Mouse (Mus musculus) neural tube, embryonic 13.5 days (tissue): ENCODE data around the gene Phactr1. TPM values are rescaled to one million over a fixed set of nuclear protein-coding genes. Genes with fewer than 3 reads are reported as not detected.
A peak's percentile ranks its signal among the peaks of the same experiment; 100 is the strongest.

Experiments used
- ATAC-seq: fragments of 200-750 bp; cut with Nextera tagmentation; 2 replicates; pipeline ENCODE4 v1.8.0; 2017; ENCODE audit warnings: low read depth, mild to moderate bottlenecking, moderate TSS enrichment, moderate library complexity
- H3K27ac ChIP-seq: fragments of 300-500 bp; sonication (generic); replicated peaks from 2 replicates; pipeline ENCODE4 v1.5.1; 2015; ENCODE audit warnings: moderate library complexity, mild to moderate bottlenecking, inconsistent platforms
- H3K27me3 ChIP-seq: fragments of 300-500 bp; sonication (generic); 2 replicates; pipeline ENCODE4 v1.6.1; 2015; ENCODE audit warnings: mild to moderate bottlenecking, inconsistent platforms
- H3K36me3 ChIP-seq: fragments of 300-500 bp; sonication (generic); 2 replicates; pipeline ENCODE4 v1.6.1; 2015; ENCODE audit warnings: mild to moderate bottlenecking, inconsistent platforms
- H3K4me1 ChIP-seq: fragments of 300-500 bp; sonication (generic); replicated peaks from 2 replicates; pipeline ENCODE4 v1.6.1; 2015; ENCODE audit warnings: inconsistent platforms
- H3K4me2 ChIP-seq: fragments of 300-500 bp; sonication (generic); 2 replicates; pipeline ENCODE4 v1.6.1; 2015; ENCODE audit warnings: inconsistent platforms, mild to moderate bottlenecking, moderate library complexity
- H3K4me3 ChIP-seq: fragments of 300-500 bp; sonication (generic); 2 replicates; pipeline ENCODE4 v1.5.1; 2015; ENCODE audit warnings: mild to moderate bottlenecking, inconsistent platforms
- H3K9ac ChIP-seq: fragments of 300-500 bp; sonication (generic); 2 replicates; pipeline ENCODE4 v1.6.1; 2015; ENCODE audit warnings: moderate library complexity, mild to moderate bottlenecking, inconsistent platforms
- H3K9me3 ChIP-seq: fragments of 300-500 bp; sonication (generic); 2 replicates; pipeline ENCODE4 v1.6.1; 2016; ENCODE audit warnings: inconsistent platforms
- WGBS: fragments of 180-500 bp; shearing (Covaris S2); methylation state at CpG from one replicate; pipeline ENCODE4 v1.1.7; 2015; 5-methylcytosine and 5-hydroxymethylcytosine counted together
- polyA plus RNA-seq: library from polyadenylated mRNA; unstranded; fragments of >200 nt; fragmentation: Nextera tagmentation; extraction: Ambion mirVana; gene quantifications from 2 replicates; pipeline ENCODE4 v1.2.1, GENCODE M21; 2015

Gene Phactr1
- polyA plus RNA-seq, 1 experiment from 2014 or later: 50.3 TPM

DNA sequence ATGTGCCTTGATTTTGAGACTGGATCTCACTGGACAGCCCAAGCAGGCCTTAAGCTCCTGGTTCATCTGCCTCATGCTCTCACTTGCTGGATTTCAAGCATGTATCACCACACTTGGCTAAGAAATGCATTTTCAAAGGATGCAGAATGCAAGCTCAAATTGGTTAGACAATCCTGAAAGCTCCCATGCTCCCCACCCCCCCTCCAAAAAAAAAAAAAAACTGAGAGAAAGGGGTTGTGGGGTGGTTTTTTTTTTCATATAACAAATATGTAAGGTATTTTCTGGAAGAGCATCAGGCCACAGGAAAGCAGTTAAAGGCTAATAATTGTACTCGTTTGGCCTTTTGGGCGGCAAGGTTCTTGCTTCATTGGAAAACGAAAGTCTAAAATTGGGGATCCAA, 432.7 kb downstream of the Phactr1 start:
- Histone ChIP-seq H3K36me3 (no peaks in the 10 kb centered on the region), H3K4me1 (0 out of 2 replicates have a peak, but pooled peaks cover 5% of the 10 kb centered on the region), H3K4me3 (no peak overlapping the region), H3K27ac (no peak overlapping the region), H3K27me3 (no peaks in the 10 kb centered on the region), H3K9ac (no peak overlapping the region), H3K4me2 (no peak overlapping the region), H3K9me3 (no peaks in the 10 kb centered on the region; the same call in 1 of the 2 replicates)
- WGBS: 93% methylated on average over 3 of the region's 3 CpGs
- no peak for ATAC-seq

DNA sequence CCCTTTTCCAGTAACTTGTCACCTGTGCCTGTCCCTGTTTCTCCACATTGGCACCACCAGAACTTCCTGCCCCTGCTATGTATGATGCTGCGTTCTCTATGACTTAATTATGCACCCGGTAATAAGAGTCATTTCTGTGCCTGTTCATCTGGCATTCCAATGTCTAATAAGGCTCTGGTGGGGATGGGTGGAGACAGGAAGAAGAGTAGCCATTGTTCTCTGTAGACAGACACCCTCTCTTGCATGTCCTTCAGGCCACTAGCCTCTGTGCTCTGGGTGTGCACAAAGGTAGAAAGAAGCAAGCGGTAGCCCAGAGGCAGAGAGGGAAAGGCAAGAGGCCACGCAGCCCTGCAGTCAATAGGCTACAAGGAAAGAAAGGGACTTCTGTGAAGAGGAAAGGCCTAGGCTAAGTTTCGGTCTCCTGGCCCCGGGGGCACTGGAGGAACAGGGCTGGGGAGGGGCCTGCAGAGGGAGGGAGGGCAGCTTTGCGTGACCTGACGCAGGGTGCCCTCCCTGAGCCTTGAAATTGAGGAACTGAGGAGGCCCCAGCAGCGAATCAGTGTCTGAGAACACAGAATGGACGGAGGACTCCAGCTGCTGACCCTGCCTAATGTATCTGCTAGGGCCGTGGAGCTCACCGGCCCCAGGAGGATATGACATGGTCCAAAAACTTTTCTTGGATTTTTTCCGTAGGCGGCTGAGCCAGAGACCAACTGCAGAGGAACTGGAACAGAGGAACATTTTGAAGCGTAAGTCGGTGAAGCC, 442.1 kb downstream of the Phactr1 start:
- H3K4me2 ChIP-seq: 0 out of 2 replicates have a peak overlapping the region, but pooled peaks have one; percentile 29
- H3K27me3 ChIP-seq: no peaks in the 10 kb centered on the region
- peak overlapping the region; percentile 6; the same call in 1 of the 2 replicates for H3K4me3 ChIP-seq
- H3K9ac ChIP-seq: peak overlapping the region; percentile 17; the same call in 1 of the 2 replicates
- 71% methylated on average over 16 of the region's 16 CpGs for WGBS
- no peaks in the 10 kb centered on the region for H3K36me3 ChIP-seq
- H3K27ac ChIP-seq: no peak overlapping the region
- peaks cover 22% of the 10 kb centered on the region for H3K4me1 ChIP-seq
- ATAC-seq: no peak
- no peaks in the 10 kb centered on the region for H3K9me3 ChIP-seq

DNA sequence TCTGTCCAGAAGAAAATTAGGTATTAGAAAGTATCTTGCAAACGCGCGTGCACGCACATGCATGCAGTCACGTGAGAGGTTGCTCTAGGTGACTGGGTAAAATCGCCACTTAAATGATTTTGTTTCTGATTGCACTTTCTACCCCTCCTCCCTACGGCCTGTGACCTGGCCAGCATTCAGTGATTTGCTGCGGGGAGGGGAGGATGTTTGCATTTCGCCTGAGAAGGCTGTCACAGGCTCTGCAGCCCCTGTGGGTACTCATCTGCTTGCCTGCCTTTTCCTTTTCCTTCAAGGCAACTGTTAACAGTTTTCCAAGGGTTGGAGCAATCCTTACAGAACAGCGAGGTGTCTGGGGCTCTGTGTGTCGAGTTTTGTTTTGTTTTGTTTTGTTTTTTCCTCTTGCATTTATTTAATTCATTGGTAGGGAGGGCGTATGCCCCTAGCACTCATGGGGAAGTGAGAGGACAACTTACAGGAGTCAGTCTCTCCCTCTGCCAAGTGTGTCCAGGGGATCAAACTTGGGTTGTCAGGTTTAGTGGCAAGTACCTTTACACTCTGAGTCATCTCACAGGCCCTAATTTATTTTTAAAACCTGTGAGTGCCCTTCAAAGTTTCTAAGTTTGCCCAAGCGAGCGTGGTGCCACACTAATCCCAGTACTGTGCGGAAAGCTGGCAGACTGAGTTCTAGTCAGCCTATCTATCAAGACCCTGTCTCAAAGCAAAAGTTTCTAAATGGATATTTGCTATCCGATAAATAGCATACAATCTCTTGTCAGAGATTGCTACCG, 443.7 kb downstream of the Phactr1 start:
- no peaks in the 10 kb centered on the region for H3K9me3 ChIP-seq
- H3K27me3 ChIP-seq: no peaks in the 10 kb centered on the region
- WGBS: 53% methylated on average over 17 of the region's 17 CpGs

DNA sequence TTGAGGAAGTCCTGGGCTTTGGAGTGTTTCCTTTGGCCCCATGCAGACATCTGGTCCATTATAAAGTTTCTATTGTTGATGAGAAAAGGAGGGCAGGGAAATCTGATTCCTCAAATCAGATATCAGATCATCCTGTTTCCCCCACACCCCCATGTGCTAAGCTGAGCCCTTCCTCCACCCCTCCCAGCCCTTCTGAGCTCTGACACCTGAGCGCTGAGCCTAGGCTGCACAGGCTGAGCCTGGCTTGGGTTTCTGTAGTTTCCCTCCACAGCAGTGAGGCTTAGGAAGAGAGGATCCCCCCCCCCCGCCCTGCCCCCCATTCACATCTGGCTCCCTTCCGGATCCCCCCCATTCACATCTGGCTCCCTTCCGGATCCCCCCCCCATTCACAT, 444.3 kb downstream of the Phactr1 start:
- H3K27ac ChIP-seq: no peak overlapping the region
- no peak overlapping the region for H3K4me3 ChIP-seq
- H3K36me3 ChIP-seq: no peaks in the 10 kb centered on the region
- no peak for ATAC-seq
- H3K27me3 ChIP-seq: no peaks in the 10 kb centered on the region
- no peak overlapping the region for H3K9ac ChIP-seq
- 67% methylated on average over 4 of the region's 4 CpGs for whole genome bisulfite sequencing
- peaks cover 22% of the 10 kb centered on the region for H3K4me1 ChIP-seq
- no peaks in the 10 kb centered on the region for H3K9me3 ChIP-seq
- peak overlapping the region; percentile 29; the same call in 1 of the 2 replicates for H3K4me2 ChIP-seq

More for the DNA sequence above, 443.7 kb downstream of the Phactr1 start:
- Histone ChIP-seq H3K9ac (no peak overlapping the region), H3K4me1 (peaks cover 22% of the 10 kb centered on the region), H3K36me3 (no peaks in the 10 kb centered on the region), H3K4me3 (no peak overlapping the region), H3K27ac (no peak overlapping the region), H3K4me2 (peak overlapping the region; percentile 29)
- ATAC-seq: no peak

DNA sequence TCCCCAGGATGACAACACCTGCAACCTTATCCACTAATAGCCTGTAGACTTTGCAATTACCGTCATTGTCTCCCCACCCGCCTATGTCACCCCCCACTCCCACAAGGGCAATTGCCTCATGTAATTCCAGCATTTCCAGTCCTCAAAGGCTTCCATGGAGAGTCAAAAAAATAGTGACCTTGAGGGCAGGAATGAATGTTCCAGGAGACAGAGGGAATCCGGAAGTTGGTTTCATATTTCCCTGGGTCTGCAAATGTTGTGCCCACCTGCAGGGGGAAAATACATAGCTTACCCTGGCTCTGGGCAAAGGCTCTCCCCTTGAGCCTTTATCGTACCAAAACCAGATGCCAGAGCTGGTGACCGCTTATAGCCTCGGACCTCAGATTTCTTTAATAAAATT, 449.7 kb downstream of the Phactr1 start:
- Histone ChIP-seq H3K9ac (no peak overlapping the region), H3K4me2 (no peak overlapping the region), H3K36me3 (peaks cover 24% of the 10 kb centered on the region), H3K27ac (no peak overlapping the region), H3K4me3 (no peak overlapping the region), H3K27me3 (no peaks in the 10 kb centered on the region), H3K4me1 (no peaks in the 10 kb centered on the region; the same call in 1 of the 2 replicates), H3K9me3 (no peaks in the 10 kb centered on the region)
- WGBS: 73% methylated on average over 6 of the region's 6 CpGs
- ATAC-seq: no peak

DNA sequence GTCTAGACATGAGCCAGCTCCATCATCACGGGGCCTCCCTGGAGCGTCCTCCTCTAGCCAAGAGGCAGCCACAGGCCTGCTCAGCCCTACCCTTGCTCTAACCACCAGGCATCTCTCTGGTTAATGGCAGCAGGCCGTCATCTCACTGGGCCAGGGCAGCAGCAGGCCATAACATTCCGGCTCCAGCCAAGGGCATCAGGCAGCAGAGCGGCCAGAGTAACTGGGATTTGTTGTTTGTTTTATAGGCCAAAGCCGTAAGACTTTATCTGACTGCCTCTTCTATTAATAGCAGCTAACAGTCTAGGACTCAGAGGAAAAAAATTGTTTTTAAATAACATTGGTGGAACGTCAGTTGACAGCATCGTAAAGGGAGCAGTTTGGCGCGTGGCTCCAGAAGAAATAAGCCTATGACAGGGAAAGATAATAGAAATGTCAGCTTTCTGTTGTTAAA, 451.3 kb downstream of the Phactr1 start:
- 75% methylated on average over 10 of the region's 10 CpGs for WGBS
- no peaks in the 10 kb centered on the region for H3K9me3 ChIP-seq
- no peak for ATAC-seq

DNA sequence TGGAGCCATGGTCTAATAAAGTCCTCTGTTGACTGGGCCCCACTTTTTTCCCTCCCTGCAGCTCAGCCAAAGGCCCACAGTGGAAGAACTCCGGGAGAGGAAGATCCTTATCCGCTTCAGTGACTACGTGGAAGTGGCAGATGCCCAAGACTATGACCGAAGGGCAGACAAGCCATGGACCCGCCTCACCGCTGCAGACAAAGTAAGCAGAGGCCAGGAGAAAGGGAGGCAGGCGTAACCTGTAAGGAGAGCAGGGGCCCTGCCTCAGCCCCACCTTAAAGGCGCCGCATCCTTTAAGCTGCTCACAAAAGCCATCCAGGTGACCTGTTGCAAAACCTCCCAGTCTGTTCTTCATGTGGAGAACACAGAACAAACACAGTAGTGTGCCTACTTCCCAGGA, 452.4 kb downstream of the Phactr1 start:
- no peak overlapping the region for H3K4me3 ChIP-seq
- H3K4me1 ChIP-seq: no peaks in the 10 kb centered on the region; the same call in 1 of the 2 replicates
- WGBS: 84% methylated on average over 9 of the region's 9 CpGs
- no peak overlapping the region for H3K9ac ChIP-seq
- H3K27ac ChIP-seq: no peak overlapping the region
- no peaks in the 10 kb centered on the region for H3K27me3 ChIP-seq
- H3K36me3 ChIP-seq: peaks cover 36% of the 10 kb centered on the region
- no peaks in the 10 kb centered on the region for H3K9me3 ChIP-seq
- ATAC-seq: no peak
- no peak overlapping the region for H3K4me2 ChIP-seq

More for the DNA sequence above, 451.3 kb downstream of the Phactr1 start:
- H3K27ac ChIP-seq: 0 out of 2 replicates have a peak overlapping the region, but pooled peaks have one; percentile 14
- no peaks in the 10 kb centered on the region; the same call in 1 of the 2 replicates for H3K4me1 ChIP-seq
- H3K27me3 ChIP-seq: no peaks in the 10 kb centered on the region
- no peak overlapping the region for H3K4me2 ChIP-seq
- peaks cover 36% of the 10 kb centered on the region for H3K36me3 ChIP-seq
- no peak overlapping the region for H3K9ac ChIP-seq
- no peak overlapping the region for H3K4me3 ChIP-seq

DNA sequence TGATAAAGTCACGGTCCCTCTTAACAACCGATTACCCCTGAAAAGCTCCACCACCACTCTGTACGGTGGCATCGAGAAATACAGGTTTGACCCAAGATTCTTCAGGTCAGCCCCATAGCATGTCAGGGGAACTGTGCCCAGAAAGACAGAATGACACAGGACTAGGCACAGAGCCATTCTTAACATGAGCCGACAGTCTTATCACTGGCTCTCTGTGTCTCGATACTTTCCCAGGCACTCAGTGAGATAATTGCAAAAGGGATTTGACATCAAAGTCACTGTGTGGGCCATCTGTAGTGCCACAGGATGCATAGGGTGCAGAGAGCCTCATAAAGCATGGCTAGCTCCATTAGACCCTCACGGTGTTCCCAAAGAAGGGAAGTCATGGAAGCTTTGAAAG, 453.0 kb downstream of the Phactr1 start:
- H3K9me3 ChIP-seq: no peaks in the 10 kb centered on the region
- H3K4me1 ChIP-seq: no peaks in the 10 kb centered on the region; the same call in 1 of the 2 replicates
- no peak overlapping the region for H3K4me3 ChIP-seq
- H3K36me3 ChIP-seq: peaks cover 36% of the 10 kb centered on the region
- 79% methylated on average over 7 of the region's 7 CpGs for WGBS
- H3K27ac ChIP-seq: no peak overlapping the region
- H3K27me3 ChIP-seq: no peaks in the 10 kb centered on the region
- H3K9ac ChIP-seq: no peak overlapping the region
- no peak overlapping the region for H3K4me2 ChIP-seq
- ATAC-seq: no peak

DNA sequence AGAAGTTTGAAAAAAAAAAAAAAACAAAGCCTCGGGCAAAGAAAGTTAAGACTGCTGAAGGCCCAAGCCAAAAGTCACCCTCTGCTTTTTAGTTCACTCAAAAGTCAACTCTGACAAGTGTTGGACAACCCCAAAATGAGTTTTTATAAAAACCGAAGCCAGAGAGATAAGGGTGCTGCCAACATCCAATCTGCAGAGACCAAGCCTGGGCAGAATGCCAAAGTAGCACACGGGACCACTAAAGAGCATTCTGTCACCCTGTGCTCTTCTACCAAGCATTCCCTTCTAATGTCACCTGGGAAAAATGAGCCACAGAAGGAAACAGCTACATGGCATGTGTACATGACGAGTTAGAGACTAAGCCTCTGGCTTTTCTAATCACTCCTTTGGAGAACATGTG, 454.0 kb downstream of the Phactr1 start:
- no peak overlapping the region for H3K27ac ChIP-seq
- no peak overlapping the region for H3K4me3 ChIP-seq
- no peak for ATAC-seq
- H3K27me3 ChIP-seq: no peaks in the 10 kb centered on the region
- WGBS: 76% methylated on average over 4 of the region's 4 CpGs
- no peaks in the 10 kb centered on the region for H3K9me3 ChIP-seq
- H3K4me1 ChIP-seq: no peaks in the 10 kb centered on the region; the same call in 1 of the 2 replicates
- peaks cover 36% of the 10 kb centered on the region for H3K36me3 ChIP-seq
- no peak overlapping the region for H3K4me2 ChIP-seq
- H3K9ac ChIP-seq: no peak overlapping the region

DNA sequence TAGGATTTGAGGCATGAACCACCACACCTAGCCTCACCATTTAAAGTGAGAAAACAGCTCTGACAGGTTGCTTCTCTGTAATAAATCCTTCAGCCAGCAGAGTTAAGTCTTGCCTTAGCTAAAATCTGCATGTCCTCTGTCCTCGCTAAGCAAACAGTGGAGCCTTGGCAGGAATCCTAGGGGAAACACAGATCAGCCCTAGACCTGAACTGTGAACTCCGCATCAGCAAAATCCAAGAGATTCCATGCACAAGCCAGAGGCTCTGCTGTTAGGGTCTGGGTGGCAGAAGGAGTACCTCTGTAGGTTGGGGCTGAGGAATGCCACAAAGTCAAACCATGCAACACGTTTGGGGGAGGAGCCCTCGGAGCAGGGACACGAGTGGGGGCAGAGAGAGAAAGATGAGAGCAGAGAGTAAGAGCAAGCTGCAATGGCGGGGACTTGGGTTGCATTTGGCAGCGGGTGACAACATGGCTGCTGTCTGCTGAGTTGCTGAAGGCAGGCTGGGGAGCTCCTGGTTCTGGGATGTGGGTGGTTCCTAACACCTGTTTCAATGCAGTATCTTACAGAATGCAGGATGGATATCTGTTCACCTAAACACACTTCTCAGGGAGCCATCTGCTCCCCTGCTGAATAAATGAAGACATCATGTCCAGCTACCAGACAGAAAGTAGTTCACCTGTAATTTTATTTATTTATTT, 464.4 kb downstream of the Phactr1 start:
- Histone ChIP-seq H3K4me2 (no peak overlapping the region), H3K9ac (no peak overlapping the region), H3K9me3 (no peaks in the 10 kb centered on the region), H3K36me3 (no peaks in the 10 kb centered on the region), H3K4me1 (0 out of 2 replicates have a peak, but pooled peaks cover 3% of the 10 kb centered on the region), H3K4me3 (no peak overlapping the region), H3K27ac (no peak overlapping the region), H3K27me3 (no peaks in the 10 kb centered on the region)
- ATAC-seq: no peak
- 85% methylated on average over 7 of the region's 7 CpGs for WGBS

DNA sequence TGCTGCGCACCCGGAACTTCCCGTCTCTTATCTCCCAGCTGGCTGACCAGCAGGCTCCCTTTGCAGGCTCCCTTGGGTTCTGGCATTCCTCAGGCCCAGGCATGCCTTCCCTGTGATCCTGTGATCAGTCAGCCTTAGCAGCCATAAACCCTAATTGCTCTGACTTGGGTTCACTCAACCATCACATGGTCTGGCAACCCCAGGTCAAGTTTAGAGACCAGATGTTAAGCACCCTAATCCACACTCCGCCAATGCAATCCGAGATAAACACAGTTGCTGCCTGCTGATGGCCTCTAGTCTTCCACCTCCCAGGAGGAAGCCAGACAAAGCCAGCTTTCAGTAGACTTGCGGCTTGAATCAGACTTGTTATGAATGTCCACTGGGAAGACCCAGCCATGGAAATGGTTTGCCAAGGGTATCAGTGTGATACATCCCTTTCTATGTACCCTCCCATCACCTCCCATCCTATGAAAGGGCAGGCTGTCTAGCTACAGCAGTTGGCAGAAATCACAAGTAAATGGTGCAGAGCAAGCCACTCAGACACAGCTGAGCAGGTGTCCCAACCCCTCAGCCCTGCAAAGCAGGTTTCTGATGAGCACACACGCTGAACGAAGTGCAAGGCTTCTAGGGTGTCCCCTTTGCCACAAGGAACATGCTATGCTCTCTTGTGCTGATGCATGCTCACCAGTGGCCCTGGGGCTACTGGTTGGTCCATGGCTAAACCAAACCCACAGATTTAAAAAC, 466.3 kb downstream of the Phactr1 start:
- Histone ChIP-seq H3K4me1 (0 out of 2 replicates have a peak, but pooled peaks cover 3% of the 10 kb centered on the region), H3K4me2 (no peak overlapping the region), H3K9ac (no peak overlapping the region), H3K27me3 (no peaks in the 10 kb centered on the region), H3K4me3 (no peak overlapping the region), H3K36me3 (peaks cover 15% of the 10 kb centered on the region), H3K27ac (no peak overlapping the region), H3K9me3 (no peaks in the 10 kb centered on the region)
- WGBS: 50% methylated on average over 8 of the region's 8 CpGs
- ATAC-seq: no peak
